Mouse (Mus musculus) bone marrow, adult 2 months (tissue): Measurements from ENCODE around the gene Zfp423.

Experiments used
- CTCF ChIP-seq: fragments of 200-500 bp; IDR thresholded peaks from 2 replicates; pipeline ENCODE4 v1.5.1; 2011; ENCODE audit warnings: low read length, control low read depth; ENCODE audit not compliant: control insufficient read depth, insufficient read depth
- POLR2A ChIP-seq: fragments of 200-500 bp; IDR thresholded peaks from 2 replicates; pipeline ENCODE4 v1.6.1; 2011; ENCODE audit warnings: low read depth, mild to moderate bottlenecking, control low read depth, low read length, borderline replicate concordance; ENCODE audit not compliant: control insufficient read depth

- TF ChIP-seq CTCF = no peak
- no peak for TF ChIP-seq POLR2A
Measured at GRCm38 (mm10) chr8:87682066-87682465, 277.3 kb downstream of the Zfp423 start.
